ENCODE assay signal across 26 mouse cellular contexts in the genomic region with DNA sequence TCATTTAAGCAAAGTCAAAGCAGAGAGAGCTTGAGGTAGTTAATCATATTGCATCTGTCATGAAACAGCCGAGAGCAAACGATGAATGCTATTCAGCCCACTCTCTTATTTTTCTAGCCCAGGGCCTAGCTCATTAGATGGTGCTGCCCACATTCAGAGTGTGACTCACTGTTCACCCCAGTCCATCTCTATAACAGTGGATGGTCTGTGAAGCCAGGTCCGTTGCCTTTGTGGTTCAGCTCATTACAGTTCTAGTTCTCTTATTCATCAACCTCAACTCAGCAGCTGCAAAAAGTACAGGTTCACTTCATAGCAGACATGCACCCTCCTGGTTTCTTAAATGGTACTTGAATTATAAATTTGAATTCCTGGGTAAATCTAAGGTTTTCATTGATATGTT.
"Had no signal": no experiment of that assay in that cellular context is flagged by ENCODE, and none has a peak within 500 bp of the region (broad histone marks: within the 10 kb centered on the region; RNA-seq: fewer than 3 reads in every experiment).

No protein-coding gene starts in this region.

- H3K4me2 ChIP-seq: heart, embryonic 12.5 days; hindbrain, embryonic 12.5 days; hindbrain, embryonic 14.5 days; intestine, embryonic 15.5 days; kidney, embryonic 15.5 days; limb, embryonic 12.5 days; liver, embryonic 11.5 days; liver, embryonic 13.5 days; liver, embryonic 15.5 days had no signal

- H3K9ac ChIP-seq: heart, embryonic 12.5 days; hindbrain, embryonic 12.5 days; hindbrain, embryonic 14.5 days; intestine, embryonic 15.5 days; kidney, embryonic 15.5 days; limb, embryonic 12.5 days; liver, embryonic 13.5 days; liver, embryonic 15.5 days had no signal

- H3K4me1 ChIP-seq: heart, embryonic 10.5 days; heart, embryonic 12.5 days; hindbrain, embryonic 10.5 days; hindbrain, embryonic 12.5 days; intestine, embryonic 15.5 days; kidney, embryonic 15.5 days; limb, embryonic 10.5 days; limb, embryonic 12.5 days; liver, embryonic 13.5 days; liver, embryonic 15.5 days had no signal

- H3K27ac ChIP-seq: gastrocnemius, adult 2 months; heart, embryonic 10.5 days; hindbrain, embryonic 10.5 days; hindbrain, embryonic 12.5 days; hindbrain, embryonic 14.5 days; intestine, embryonic 15.5 days; kidney, embryonic 15.5 days; kidney, postnatal 0 days; left cerebral cortex, adult 2 months; limb, embryonic 10.5 days; limb, embryonic 12.5 days; liver, embryonic 13.5 days; liver, embryonic 15.5 days had no signal

- H3K36me3 ChIP-seq: heart, embryonic 10.5 days; heart, embryonic 12.5 days; hindbrain, embryonic 10.5 days; hindbrain, embryonic 12.5 days; intestine, embryonic 15.5 days; kidney, embryonic 15.5 days; limb, embryonic 10.5 days; limb, embryonic 12.5 days; liver, embryonic 13.5 days; liver, embryonic 15.5 days had no signal

- H3K9me3 ChIP-seq: heart, embryonic 10.5 days; heart, embryonic 12.5 days; hindbrain, embryonic 10.5 days; hindbrain, embryonic 12.5 days; intestine, embryonic 15.5 days; kidney, embryonic 15.5 days; limb, embryonic 10.5 days; limb, embryonic 12.5 days; liver, embryonic 13.5 days; liver, embryonic 15.5 days had no signal

- H3K27me3 ChIP-seq: heart, embryonic 12.5 days; hindbrain, embryonic 12.5 days; intestine, embryonic 15.5 days; kidney, embryonic 15.5 days; limb, embryonic 12.5 days; liver, embryonic 13.5 days; liver, embryonic 15.5 days had no signal

- DNase-seq: gastrocnemius, adult 2 months; gastrocnemius, postnatal 10 days; gastrocnemius, postnatal 25 days; heart, adult 18-20 months; heart, postnatal 10 days; heart, postnatal 4 days; kidney, adult 18-20 months; kidney, adult 8-10 months; kidney, postnatal 14 days; kidney, postnatal 36 days; layer of hippocampus, adult 9-11 months; liver; liver, embryonic 13.5 days had no signal

- H3K4me3 ChIP-seq: gastrocnemius, adult 2 months; heart, embryonic 10.5 days; heart, embryonic 12.5 days; hindbrain, embryonic 10.5 days; hindbrain, embryonic 12.5 days; intestine, embryonic 15.5 days; kidney, embryonic 15.5 days; left cerebral cortex, adult 2 months; limb, embryonic 10.5 days; limb, embryonic 12.5 days; liver, embryonic 13.5 days; liver, embryonic 15.5 days had no signal
